Mouse (Mus musculus): ENCODE measurements around the gene Lemd2. TPM values are rescaled to one million over a fixed set of nuclear protein-coding genes. Genes with fewer than 3 reads are reported as not detected.

The Lemd2 gene
- polyA plus RNA-seq, 1 experiment: 86.6 TPM

DNA sequence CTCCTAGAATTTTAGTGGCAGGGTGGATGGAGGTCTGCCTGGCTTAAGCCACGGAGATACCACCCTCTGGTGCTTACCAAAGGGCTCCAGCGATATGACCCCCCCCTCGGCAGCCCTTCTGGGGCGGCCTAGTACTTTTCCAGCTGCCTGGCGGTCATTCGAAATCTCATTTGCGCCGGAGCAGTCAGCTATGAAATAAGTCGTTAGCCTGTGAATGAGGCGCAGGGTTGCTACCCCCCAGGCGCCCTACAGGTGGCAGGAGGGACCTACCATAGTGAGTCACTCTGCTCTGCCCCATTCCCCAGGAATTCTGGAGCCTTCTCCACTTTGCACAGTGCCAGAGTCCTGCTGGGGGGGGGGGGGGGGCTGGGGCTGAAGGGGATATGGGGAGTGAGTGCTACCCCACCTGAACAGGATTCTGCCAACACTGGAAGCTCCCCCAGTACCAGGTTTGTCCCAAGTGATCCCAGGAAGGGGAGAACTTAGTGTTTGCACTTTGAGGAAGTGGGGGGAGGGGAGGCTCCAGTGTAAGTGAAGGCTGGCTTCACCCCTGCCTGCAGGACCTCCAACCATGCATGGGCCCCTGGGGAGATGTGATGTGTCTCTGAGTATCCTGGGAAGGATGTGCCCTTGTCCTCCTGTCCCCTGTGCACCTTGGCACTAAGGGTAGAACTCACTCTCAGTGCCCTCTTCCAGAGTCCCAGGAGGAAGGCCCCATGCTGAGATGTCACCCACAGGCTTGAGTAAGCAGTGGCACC, 8.7 kb upstream of the Lemd2 start:
- DNase-seq (ENCODE audit: low read depth in 1 of 2, low spot score in 2 of 2): no peak
- 41% methylated on average over 11 of the region's 11 CpGs for WGBS
- Histone ChIP-seq H3K27ac (ENCODE audit: insufficient read depth, low read length) (no peak overlapping the region), H3K4me3 (ENCODE audit: extremely low read depth, insufficient read depth, insufficient read length) (no peak overlapping the region), H3K36me3 (ENCODE audit: control insufficient read depth, insufficient read depth, low read length) (no peaks in the 10 kb centered on the region), H3K27me3 (ENCODE audit: control insufficient read depth, insufficient read depth, low read length) (no peaks in the 10 kb centered on the region), H3K4me1 (ENCODE audit: control insufficient read depth, insufficient read depth, insufficient read length) (no peaks in the 10 kb centered on the region)
- TF ChIP-seq POLR2A (IDR thresholded peaks at IDR 0.05; ENCODE audit: low read depth, low read length) (no peak), CTCF (IDR thresholded peaks at IDR 0.05; ENCODE audit: extremely low read depth, insufficient read depth, insufficient read length, insufficient replicate concordance) (peak; percentile 28; the same call in 1 of the 2 replicates)

DNA sequence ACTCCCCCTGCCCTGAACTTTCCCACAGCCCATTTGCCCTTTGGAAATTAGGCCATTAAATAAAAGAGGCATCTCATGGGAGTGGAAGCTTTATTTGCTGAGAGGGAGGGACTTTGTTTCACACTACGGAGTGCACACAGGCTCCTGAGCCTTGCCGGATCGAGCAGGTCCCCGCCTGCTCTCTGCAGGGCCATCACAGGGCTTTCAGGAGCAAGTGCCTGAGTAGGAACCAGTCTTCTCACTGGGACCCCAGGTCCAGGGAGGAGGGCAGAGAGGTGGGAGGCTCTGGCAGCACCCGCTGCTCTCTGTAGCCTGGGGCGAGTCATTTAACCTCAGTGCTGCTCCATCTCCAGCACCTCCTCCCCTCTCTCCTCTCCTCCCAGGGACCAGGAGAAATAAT, 7.7 kb upstream of the Lemd2 start:
- no peak for TF ChIP-seq POLR2A (IDR thresholded peaks at IDR 0.05; ENCODE audit: low read depth, low read length)
- TF ChIP-seq CTCF (IDR thresholded peaks at IDR 0.05; ENCODE audit: extremely low read depth, insufficient read depth, insufficient read length, insufficient replicate concordance): no peak
- no peak for DNase-seq (ENCODE audit: low read depth in 1 of 2, low spot score in 2 of 2)
- no peaks in the 10 kb centered on the region for H3K36me3 ChIP-seq (ENCODE audit: control insufficient read depth, insufficient read depth, low read length)
- H3K4me3 ChIP-seq (ENCODE audit: extremely low read depth, insufficient read depth, insufficient read length): no peak overlapping the region
- H3K4me1 ChIP-seq (ENCODE audit: control insufficient read depth, insufficient read depth, insufficient read length): no peaks in the 10 kb centered on the region
- H3K27ac ChIP-seq (ENCODE audit: insufficient read depth, low read length): no peak overlapping the region
- whole genome bisulfite sequencing: 85% methylated on average over 6 of the region's 6 CpGs
- no peaks in the 10 kb centered on the region for H3K27me3 ChIP-seq (ENCODE audit: control insufficient read depth, insufficient read depth, low read length)

DNA sequence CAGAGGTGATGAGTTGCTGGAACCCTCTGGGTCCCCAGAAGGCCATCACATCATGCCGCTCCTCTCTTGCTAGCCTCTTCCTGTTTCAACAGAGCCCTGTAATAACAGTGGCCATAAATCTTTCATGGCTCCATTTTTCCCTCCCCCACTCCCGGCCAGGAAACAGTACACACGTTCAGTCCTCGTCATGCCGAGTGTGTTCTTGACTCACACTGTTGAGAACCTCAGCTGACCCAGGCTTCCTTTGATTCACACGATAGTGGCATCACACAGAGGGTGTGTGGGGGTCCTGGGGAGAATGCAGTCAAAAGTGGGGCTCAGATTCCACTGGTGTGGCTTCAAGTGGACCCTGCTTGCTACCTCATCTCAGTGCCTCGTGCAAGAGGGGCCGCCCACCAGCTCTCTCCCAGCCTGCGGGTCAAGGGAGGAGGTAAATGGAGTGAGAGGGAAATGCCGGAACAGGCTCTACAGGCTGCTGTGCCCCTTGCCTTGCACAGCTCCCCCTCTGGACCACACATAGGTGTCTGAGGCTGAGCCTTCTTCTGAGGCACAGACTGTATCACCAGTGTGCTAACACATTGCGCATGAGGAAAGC, 2.9 kb upstream of the Lemd2 start:
- Histone ChIP-seq H3K27ac (ENCODE audit: insufficient read depth, low read length) (no peak overlapping the region), H3K4me1 (ENCODE audit: control insufficient read depth, insufficient read depth, insufficient read length) (no peaks in the 10 kb centered on the region; the same call in none of the 2 replicates), H3K27me3 (ENCODE audit: control insufficient read depth, insufficient read depth, low read length) (no peaks in the 10 kb centered on the region), H3K36me3 (ENCODE audit: control insufficient read depth, insufficient read depth, low read length) (0 out of 2 replicates have a peak, but pooled peaks cover 2% of the 10 kb centered on the region), H3K4me3 (ENCODE audit: extremely low read depth, insufficient read depth, insufficient read length) (no peak overlapping the region)
- no peak for TF ChIP-seq CTCF (IDR thresholded peaks at IDR 0.05; ENCODE audit: extremely low read depth, insufficient read depth, insufficient read length, insufficient replicate concordance)
- TF ChIP-seq POLR2A (IDR thresholded peaks at IDR 0.05; ENCODE audit: low read depth, low read length): no peak
- no peak for DNase-seq (ENCODE audit: low read depth in 1 of 2, low spot score in 2 of 2)
- WGBS: 39% methylated on average over 11 of the region's 11 CpGs

DNA sequence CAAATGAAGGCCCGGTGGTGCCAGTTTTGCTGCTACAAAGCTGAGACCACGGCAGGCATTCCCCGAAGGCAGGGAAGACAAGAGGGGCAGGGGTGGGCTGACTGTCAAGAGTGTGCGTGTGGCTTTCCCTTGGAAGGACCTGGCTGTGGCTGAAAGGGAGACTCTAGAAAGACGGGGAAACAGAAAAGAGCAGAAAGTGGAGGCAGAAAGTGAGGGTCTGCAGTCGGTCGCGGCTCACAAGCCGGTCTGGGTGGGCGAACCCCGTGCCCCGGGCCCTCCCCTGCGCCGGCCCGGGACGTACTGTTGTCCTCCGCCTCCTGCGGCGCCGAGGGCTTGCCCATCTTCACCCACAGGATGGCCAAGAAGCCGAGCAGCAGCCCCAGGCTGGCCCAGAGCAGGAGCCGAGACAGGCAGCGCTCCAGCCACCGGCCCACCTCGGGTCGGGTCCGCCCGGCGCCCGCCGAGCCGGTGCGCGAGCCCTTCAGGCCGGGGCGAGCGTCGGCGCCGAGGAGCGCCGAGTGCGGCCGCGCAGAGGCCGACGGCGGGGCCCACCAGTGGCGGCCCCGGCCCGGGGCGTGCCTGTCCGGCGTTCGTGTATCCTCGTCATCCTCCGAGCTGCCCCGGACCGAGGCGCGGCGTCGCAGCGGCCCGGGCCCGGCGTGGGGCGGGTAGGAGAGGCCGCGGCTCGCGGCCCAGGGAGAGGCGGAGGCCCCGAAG, 753 bp downstream of the Lemd2 start:
- H3K4me3 ChIP-seq (ENCODE audit: extremely low read depth, insufficient read depth, insufficient read length): peak overlapping the region; percentile 94
- peak overlapping the region; percentile 88 for H3K27ac ChIP-seq (ENCODE audit: insufficient read depth, low read length)
- peaks cover 25% of the 10 kb centered on the region for H3K36me3 ChIP-seq (ENCODE audit: control insufficient read depth, insufficient read depth, low read length)
- DNase-seq (ENCODE audit: low read depth in 1 of 2, low spot score in 2 of 2): no peak
- no peak for TF ChIP-seq POLR2A (IDR thresholded peaks at IDR 0.05; ENCODE audit: low read depth, low read length)
- no peak for TF ChIP-seq CTCF (IDR thresholded peaks at IDR 0.05; ENCODE audit: extremely low read depth, insufficient read depth, insufficient read length, insufficient replicate concordance)
- WGBS: 1% methylated on average over 72 of the region's 74 CpGs
- H3K27me3 ChIP-seq (ENCODE audit: control insufficient read depth, insufficient read depth, low read length): no peaks in the 10 kb centered on the region
- no peaks in the 10 kb centered on the region; the same call in none of the 2 replicates for H3K4me1 ChIP-seq (ENCODE audit: control insufficient read depth, insufficient read depth, insufficient read length)

DNA sequence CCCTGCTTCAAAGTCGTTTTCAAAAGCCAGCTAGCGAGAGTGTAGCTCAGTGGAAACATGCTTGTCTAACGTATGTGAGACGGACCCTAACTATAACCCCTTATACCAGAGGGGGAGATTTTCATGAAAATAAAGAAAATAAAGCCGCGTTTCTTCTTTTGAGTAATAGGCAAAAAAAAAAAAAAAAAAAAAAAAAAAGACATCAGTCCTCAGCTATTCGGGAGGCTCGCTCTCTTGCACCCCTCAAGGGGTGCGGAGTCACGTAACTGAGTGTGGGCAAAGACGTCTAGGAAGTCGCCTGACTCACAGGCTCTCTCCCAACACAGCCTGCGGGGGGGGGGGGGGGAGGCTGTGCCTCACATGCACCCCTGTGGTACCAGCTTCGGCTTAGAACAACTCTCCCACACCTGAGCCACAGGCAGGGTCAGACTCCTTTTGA, 1.3 kb downstream of the Lemd2 start:
- peaks cover 26% of the 10 kb centered on the region for H3K36me3 ChIP-seq (ENCODE audit: control insufficient read depth, insufficient read depth, low read length)
- no peaks in the 10 kb centered on the region; the same call in none of the 2 replicates for H3K4me1 ChIP-seq (ENCODE audit: control insufficient read depth, insufficient read depth, insufficient read length)
- peak overlapping the region; percentile 94; the same call in 1 of the 2 replicates for H3K4me3 ChIP-seq (ENCODE audit: extremely low read depth, insufficient read depth, insufficient read length)
- H3K27ac ChIP-seq (ENCODE audit: insufficient read depth, low read length): no peak overlapping the region
- no peaks in the 10 kb centered on the region for H3K27me3 ChIP-seq (ENCODE audit: control insufficient read depth, insufficient read depth, low read length)
- no peak for DNase-seq (ENCODE audit: low read depth in 1 of 2, low spot score in 2 of 2)
- TF ChIP-seq CTCF (IDR thresholded peaks at IDR 0.05; ENCODE audit: extremely low read depth, insufficient read depth, insufficient read length, insufficient replicate concordance) (no peak), POLR2A (IDR thresholded peaks at IDR 0.05; ENCODE audit: low read depth, low read length) (no peak)
- WGBS: 35% methylated on average over 14 of the region's 14 CpGs

DNA sequence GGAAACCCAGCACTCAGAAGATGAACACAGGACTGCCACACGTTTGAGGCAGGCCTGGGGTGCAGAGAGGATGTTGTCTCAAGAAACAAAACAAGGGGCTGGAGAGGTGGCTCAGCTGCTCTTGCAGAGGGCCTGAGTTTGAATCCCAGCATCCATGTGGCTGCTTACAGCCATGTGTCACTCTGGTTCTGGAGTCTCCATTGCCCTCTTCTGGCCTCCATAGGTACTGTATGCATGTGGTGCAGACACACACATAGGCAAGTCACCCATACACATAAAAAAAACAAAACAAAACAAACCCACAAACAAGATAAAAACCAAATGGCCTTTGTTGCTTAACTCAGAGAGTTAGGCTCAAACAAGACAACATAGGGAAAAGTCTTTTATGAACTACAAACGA, 2.3 kb downstream of the Lemd2 start:
- Histone ChIP-seq H3K36me3 (ENCODE audit: control insufficient read depth, insufficient read depth, low read length) (peaks cover 28% of the 10 kb centered on the region), H3K4me1 (ENCODE audit: control insufficient read depth, insufficient read depth, insufficient read length) (no peaks in the 10 kb centered on the region; the same call in none of the 2 replicates), H3K27me3 (ENCODE audit: control insufficient read depth, insufficient read depth, low read length) (no peaks in the 10 kb centered on the region), H3K4me3 (ENCODE audit: extremely low read depth, insufficient read depth, insufficient read length) (no peak overlapping the region), H3K27ac (ENCODE audit: insufficient read depth, low read length) (no peak overlapping the region)
- DNase-seq (ENCODE audit: low read depth in 1 of 2, low spot score in 2 of 2): no peak
- WGBS: 78% methylated on average over 2 of the region's 2 CpGs
- TF ChIP-seq CTCF (IDR thresholded peaks at IDR 0.05; ENCODE audit: extremely low read depth, insufficient read depth, insufficient read length, insufficient replicate concordance): peak; percentile 3; the same call in 1 of the 2 replicates
- TF ChIP-seq POLR2A (IDR thresholded peaks at IDR 0.05; ENCODE audit: low read depth, low read length): no peak
